Mouse (Mus musculus): Measurements from ENCODE around the gene Nab2.
"Not testable (repeated sequence)": the region's sequence is repeated elsewhere in the genome, so short reads cannot be mapped to it uniquely, and the experiment has no call there.

Nab2 gene

DNA sequence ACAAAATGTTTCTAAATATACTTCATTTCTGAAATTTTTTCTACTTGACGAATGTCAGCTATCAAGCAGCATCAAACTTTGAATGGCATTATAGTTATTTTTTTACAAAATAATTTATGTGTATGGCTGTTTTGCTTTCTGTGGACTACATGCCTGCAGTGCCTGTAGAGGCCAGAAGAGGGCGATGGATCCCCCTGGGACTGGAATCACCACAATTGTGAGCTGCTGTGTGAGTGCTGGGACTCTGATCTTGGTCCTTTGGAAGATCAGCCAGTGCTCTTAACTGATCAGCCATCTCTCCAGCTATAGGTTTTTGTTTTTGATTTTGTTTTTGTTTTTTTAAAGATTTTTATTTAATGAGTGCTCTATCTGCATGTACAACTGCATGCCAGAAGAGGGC lies 2.9 kb upstream of the Nab2 start:
- DNase-seq, result peak; percentile 44

DNA sequence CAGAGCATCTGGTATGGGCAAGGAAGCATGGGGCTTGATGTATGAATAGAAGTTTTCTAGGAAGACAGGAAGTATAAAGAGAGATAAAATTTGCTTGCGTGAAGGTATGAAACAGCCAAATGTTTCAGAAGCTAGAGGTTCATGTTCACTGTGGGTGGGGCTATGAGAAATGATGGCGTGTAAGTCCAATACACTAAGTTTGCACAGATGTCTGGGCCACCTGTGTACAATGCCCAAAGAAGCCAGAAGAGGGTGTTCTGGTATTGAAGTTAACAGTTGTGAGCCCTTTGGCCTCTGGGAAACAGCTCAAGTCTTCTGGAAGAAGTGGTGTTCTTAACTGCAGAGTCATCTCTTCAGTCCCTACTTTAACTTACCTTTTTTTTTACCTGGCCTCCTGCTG lies 1.8 kb upstream of the Nab2 start:
- DNase-seq, result no peak

DNA sequence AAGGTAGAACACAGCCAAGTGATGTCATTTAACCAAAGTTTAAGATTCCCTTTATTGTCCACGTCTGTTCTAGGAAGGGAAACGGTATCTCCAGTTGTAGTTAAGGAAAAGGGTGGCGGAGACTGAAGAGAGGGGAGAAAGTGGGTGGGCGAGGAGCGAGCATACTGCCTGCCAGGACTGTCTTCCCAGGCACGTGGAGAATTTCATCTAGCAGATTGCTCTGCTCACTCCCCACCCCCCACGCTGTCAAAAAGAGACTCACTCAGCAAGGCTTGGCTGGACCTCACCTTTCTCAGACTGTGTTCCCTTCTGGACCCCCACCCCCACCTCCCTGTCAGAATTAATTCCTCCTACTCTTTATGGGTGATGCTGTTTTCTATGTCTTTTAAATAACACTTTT lies 802 bp upstream of the Nab2 start:
- DNase-seq, result peak; percentile 35

DNA sequence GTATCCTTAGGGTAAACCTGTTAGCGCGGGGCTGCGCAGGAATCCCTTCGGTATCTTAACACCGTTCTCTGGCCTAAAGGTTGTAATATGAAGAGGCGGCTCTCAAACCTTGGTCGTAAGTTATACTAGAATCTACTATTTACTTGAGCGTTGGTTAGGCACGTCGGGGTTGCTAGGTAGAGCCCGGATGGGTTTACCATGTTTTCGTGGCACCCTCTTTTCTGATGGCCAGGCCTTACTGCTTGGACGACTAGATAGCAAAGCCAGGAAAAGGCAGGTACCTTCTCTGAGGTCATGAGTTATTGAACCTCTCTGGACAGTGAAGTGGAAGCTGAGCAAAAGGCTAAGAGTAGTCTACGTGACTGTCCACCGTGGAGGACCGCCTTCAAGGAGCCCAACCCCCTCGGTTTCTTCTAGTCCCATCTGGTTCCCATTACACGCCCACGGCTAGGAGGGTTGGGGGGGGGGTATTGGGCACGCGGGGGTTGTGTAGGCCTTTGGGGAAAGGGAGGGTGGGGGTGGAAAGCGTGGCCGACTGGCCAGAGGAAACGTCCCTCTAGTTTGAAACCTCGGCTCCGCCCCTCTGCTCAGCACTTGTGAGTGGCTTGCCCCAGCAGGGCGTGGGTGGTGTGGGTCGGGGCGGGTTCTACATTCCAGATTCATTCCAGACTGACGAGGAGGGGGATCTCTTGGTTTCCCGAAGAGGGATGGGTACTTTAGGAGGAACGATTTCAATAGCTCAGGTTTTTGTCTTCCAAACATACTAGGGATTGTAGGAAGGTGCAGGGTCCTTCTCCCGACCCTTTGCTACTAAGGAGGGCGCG lies 887 bp downstream of the Nab2 start:
- DNase-seq, result peak; percentile 80

DNA sequence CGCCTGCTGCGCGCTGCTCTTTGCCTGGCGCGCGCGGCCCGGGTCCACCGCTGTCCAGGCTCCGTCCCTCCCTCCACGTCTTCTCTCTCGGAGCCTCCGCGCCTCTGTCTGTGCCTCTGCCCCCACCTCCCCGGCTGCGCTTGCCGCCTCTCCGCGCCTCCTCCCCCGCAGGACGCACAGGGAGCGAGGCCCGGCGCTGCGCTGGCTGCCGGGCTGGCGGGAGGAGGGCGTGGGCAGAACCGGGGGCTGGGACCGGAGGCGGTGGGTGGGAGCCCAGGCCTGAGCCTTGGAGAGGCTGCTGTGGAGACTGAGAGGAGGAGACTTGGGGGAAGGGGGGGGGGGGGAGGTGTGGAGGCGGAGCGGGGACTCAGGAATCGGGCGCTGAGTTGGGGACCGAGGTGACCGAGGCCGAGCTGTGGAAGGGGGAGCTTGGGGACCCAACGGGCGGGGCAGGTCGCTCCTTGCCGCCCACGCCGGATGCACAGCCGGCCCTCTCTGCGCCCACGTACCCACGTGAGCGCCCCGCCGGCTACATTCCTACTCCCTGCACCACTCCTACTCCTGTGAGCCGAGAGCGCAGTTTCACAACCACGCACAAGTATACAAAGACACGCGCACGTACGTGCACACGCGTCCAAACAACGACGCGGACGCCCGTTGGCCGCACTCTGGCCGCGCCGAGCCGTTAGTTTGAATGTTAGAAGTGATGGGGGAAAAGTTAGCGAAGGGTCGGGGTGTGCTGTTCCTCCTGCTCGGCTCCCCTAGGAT lies 1.7 kb downstream of the Nab2 start, which contains the start of gene Nemp1:
Gene Nemp1 (plus strand): TSS at position 401 of the 768 bp plus-strand sequence.
- peak; percentile 77 for DNase-seq

DNA sequence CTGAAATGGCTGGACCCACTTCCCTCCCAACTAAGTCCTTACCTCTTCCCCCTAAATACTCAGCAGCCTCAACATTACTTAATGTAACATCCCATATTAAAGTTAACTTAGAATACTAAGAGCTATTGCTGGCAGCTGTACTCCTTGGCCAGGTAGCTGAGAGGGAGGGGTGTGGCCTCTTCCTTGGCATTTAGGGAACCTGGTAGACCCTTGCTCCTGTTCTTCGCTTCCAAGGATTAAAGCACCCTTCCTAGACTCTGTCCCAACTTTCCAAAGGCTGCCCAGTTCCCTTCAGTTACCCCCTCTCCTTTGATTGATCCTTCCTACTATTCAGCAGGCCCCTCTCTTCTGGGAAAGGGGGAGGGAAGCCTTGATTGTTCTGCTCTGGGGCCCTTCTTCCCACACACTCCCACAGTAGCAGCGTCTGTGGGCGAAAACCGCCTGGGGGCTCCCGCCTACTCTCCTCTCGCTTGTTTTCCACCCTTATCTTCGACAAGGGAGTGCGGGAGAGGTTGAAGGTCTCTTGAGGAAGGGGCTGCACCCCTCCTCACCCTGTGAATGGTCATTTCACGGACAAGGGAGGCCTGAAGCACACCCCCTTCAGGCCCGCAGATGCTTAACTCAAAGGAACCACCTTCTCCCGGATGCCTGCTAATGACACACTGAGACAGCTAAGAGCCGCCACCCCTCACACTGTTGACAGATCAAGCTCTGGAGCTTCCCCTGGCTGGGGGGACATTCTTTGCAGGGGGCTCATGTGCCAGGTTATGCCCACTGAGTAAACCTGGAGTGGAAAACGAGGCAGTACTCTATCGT lies 2.8 kb downstream of the Nab2 start:
- DNase-seq, result no peak

DNA sequence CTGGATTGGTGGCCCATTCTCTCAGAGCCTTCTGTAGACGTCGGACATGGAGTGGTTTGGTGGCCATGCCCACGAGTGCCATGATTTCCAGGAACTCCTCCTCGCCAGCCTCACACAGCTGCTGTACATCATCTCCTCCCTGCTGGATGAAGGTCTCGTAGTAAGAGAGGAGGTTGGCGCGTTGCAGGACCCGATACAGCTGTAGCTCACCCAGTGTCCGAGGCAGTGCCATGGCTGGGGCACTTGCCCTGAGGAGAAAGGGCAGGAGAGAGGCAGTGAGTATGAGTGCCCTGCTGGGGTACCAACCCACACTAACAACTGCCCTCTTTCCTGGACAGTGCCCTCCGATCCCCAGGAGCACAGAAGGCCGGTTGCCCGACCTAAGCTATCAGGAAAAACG lies 3.5 kb downstream of the Nab2 start:
- DNase-seq, result no peak

DNA sequence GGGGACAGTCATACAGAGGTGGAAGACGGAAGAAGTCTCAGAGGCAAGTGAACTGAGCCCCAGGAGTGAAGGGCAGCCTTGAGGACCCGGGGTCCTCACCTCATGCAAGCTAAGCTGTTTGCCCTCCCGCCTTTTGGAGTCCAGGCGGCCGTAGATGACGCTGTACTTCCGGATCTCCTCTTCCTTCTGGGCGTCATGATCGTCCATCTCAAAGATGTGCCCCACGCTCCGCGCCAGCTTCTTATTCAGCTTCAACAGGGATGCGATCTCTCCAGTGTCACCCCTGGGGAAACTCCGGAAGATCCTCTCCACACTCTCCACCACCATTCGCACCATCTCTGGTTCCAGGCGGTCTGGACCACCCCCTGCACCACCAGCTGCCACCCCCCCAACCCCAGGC lies 4.2 kb downstream of the Nab2 start:
- no peak for DNase-seq

DNA sequence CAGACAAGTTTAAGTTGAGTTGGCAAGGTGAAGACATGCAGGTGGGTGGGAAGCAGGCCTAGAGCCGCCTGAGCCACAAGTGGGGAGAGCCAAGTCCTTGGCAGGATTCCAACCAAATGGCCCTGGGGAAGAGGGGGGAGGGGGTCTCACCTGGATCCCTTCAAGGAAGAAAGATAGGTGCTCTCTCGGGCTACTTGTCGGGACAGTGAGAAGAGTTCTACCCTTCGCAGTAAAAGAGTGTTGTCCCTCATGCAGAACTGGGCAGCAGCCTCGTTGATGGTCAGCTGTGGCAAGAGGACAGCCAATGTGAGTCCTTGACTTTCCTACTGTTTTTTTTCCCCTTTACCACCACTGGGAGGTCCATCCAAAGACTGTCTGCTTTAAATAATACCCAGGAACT lies 4.8 kb downstream of the Nab2 start:
- no peak for DNase-seq

DNA sequence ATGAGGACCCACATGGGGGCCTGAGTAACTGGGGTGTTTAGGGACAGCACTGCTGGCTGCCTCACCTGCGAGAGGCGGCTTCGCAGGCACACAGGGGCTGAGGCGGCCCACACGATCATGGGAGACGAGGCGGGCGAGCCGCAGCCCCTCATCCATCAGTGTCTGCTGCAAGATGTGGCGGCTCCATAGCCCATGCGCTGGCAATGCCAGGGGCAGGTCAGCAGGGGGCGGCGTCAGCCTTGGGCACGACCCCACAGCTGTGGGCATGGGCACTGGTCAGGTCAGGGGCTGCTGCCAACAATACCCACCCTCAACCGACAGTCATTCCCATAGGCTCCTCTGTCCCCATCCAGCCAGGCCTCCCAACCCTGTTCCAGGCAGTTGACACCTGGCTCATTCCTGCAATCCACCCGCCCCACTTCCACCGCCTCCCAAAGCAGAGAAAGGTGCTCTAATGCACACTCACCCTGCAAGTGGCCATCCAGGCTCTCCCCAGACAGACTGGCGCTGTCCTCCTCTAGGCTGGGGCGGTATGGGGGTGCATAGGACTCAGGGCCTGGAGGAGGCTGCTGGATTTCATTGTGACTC lies 5.6 kb downstream of the Nab2 start:
- DNase-seq, result no peak

DNA sequence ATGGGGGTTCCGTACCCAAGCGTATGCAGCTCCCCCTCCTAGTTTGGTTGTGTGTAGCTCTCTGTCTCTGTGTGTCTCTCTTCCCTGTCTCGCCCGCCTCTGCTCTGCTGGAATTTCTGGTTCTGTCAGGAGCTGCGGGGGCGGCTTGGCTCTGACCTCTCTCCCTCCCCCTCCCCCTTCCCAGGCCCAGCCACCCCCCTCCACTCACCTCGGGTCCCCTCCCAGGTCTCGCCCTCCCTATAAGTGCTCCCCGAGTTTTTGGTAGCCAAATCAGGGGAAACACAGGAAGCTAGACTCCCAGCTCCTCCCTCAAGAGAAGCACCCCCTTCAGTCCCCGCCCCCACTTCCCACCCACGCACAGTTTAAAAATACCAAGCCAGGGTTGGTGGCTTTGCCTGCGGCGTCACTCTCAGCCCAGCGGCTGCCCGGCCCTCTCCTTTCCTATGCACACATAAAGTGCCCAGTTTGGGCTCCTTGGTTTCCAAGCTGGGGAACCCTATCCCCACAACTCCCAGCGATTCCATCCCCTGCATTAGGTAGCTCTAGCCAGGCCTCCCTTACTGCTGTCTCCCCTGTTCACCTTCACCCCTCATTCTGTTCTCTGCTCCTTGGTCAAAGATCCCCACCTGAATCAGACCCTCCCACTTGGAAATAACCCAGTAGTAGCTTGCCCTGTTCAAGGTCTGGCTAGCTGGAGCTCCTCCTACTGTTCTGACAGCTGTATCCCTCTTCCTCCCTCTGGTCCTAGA lies 6.3 kb downstream of the Nab2 start:
- peak; percentile 74 for DNase-seq

DNA sequence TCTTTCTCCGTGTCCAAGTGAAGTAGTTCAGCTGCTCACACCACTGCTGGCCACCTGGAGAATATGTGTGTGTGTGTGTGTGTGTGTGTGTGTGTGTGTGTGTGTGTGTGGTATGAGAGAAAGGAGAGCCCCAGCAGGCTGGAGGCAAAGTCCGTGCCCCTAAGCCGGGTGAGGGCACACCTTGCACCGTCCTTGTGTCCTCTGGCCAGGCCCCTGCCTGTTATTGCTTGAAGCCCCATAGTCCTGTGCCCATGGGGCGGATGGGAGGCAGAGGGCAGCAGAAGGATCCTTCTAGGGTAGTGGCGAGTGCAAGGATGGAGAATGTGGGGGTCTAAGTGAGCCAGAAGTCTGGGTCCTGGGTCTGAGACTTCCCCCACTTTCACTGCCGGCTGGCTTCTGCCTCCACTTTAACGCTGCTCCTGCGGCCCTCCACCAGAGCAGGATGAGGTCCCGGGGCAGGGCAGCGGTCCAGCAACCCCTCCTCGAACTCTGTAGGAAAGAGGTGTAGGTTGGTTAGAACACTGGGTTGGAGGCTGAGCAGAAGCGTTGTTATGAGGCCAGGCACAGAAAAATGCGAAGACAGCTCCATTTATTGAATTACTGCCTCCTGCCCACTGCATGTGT lies 7.0 kb downstream of the Nab2 start:
- no peak for DNase-seq

DNA sequence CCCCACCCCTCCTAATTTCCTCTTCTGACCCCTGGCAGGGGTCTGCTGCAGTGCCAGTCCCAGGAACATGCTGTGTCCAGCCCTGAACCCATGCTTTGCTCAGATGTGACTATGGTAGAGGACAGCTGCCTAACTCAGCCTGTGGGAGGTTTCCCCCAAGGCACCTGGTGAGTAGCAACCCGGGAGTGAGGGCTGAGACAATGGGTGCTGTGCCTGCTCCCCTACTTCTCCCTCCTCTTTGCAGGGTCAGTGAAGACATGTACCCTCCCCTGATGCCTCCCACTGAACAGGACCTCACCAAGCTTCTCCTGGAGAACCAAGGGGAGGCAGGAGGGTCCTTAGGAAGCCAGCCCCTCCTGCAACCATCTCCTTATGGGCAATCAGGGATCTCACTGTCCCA lies 8.8 kb downstream of the Nab2 start:
- DNase-seq, result no peak

DNA sequence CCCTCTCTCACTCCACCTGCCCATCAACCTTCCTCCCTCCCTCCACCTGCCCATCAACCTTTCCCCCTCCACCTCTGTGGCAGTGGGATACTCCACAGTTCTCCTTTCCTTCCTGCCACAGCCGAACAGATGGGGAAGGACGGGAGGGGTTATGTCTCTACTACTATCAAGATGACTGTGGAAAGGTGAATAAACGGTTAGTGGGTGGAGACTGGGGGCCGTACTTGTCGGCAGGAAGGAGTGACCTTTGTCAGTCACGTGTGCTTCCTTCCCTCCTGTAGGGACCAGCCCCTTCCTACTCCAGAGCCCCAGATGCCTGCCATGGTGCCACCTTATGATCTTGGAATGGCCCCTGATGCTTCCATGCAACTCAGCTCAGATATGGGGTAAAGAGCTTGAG lies 10.3 kb downstream of the Nab2 start:
- DNase-seq, result no peak

DNA sequence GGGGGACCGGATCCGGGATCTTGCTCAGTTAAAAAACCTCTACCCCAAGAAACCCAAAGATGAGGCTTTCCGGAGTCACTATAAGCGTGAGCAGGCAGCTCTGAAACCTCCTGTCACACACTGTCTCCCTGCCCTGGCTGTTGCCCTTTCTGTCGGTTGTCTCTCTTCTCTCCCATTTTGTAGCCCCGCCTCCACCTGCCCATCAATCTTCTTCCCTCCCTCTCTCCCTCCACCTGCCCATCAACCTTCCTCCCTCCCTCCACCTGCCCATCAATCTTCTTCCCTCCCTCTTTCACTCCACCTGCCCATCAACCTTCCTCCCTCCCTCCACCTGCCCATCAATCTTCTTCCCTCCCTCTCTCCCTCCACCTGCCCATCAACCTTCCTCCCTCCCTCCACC lies 10.8 kb downstream of the Nab2 start:
- not testable (repeated sequence) for DNase-seq

DNA sequence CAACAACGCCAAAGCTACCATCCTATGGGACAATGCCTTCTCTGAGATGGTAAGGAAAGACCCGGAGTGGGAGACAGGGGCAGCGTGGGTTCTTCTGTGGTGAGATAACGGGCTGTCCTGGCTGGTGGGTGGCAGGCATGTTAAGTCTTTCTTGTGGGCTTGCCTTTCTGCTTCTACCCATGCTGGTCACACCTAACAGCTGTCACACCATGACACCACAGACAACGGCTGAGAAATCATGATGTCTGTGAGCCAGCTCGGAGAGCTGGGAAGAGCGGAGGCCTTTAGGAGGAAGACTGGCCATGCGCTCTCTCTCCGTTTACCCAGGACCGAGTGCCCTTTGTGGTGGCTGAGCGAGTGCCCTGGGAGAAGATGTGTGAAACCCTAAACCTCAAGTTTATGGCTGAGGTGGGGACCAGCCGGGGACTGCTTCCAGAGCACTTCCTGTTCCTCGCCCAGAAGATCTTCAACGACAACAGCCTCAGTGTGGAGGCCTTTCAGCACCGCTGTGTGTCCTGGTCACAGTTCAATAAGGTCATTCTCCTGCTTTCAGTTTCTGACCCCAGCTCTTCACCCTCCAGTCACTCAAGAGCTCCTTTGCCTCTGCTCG lies 13.3 kb downstream of the Nab2 start:
- DNase-seq, result no peak

DNA sequence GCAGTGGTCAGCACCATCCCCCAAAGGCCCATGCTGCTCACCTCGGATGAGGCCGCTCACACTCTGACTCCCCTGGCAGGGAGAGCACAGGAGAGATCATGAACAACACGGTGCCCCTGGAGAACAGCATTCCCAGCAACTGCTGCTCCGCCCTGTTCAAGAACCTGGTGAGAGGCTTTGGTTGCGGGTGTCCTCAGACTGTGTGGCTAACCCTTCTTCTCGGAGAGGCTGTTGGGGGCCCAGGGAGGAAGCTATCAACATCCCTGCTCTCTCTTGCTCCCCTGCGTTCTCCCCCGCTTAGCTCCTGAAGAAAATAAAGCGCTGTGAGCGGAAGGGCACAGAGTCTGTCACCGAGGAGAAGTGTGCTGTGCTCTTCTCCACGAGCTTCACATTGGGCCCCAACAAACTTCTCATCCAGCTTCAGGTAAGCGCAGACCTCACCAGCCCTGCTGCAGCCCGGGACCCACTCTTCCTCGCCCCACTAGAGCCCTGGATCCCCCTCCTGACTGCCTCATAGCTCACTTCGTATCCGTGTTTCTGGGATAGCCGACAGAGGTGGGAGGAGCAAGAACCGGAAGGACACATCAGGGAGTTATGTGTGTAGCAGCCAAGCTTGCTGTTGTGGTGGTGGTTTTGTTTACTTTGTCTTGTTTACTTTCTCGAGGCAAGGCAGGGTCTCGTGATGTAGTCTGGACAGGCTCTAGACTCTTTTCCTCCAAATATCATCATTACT lies 15.3 kb downstream of the Nab2 start:
- no peak for DNase-seq

DNA sequence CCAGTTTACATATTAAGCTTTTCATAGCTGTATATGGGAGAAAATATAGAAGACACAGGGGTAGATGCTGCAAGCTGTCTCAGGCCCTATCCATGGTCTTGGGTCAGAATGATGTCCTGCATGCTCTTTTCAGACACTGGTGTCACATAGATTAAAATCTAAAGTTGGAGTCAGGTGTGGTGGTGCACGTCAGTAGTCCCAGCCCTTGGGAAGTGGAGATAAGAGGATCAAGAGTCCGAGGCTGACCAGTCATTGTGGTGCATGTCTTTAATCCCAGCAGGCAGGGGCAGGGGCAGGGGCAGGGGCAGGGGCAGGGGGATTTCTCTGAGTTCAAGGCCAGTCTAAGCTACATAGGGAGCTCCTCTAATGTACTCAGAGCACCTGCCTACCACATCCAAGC lies 22.6 kb downstream of the Nab2 start:
- DNase-seq, result no peak

DNA sequence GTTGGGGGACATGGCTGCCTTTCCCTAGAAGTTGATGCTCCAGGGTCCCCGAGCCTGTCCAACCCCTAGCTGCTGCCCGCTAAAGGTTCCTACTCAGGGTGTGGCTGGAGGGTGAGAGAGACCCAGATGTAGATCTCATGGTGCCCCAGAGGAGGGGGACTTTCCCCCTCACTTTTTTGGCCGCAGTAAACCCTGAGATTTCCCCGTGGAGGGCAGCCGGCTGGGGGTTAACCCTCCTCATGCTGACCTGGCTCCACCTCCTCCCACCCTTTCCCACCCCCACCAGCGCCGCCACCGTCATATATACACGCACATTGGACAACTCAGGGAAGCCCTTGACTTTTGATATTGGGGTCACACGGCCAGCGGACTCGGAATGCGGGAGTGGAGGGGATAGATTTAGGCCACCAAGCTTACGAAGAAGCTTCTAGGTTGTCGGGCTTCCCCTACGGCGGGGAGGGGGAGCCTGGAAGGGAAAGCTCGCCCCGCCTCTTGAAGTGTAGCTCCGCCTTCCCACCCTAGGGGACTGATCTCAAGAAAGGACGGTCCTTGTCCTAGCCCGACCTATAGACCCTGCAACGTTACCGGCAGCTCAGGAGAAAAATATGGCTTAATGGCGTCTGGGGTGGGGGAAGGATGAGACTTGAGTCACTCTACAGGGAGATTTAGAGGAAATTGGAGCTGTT lies 24.7 kb downstream of the Nab2 start:
- peak; percentile 84 for DNase-seq
